Mouse (Mus musculus): ENCODE data around the gene Wnk2. TPM values are rescaled to one million over a fixed set of nuclear protein-coding genes. Genes with fewer than 3 reads are reported as not detected.

Gene Wnk2
- total RNA-seq, 1 experiment from 2014 or later, result not detected

DNA sequence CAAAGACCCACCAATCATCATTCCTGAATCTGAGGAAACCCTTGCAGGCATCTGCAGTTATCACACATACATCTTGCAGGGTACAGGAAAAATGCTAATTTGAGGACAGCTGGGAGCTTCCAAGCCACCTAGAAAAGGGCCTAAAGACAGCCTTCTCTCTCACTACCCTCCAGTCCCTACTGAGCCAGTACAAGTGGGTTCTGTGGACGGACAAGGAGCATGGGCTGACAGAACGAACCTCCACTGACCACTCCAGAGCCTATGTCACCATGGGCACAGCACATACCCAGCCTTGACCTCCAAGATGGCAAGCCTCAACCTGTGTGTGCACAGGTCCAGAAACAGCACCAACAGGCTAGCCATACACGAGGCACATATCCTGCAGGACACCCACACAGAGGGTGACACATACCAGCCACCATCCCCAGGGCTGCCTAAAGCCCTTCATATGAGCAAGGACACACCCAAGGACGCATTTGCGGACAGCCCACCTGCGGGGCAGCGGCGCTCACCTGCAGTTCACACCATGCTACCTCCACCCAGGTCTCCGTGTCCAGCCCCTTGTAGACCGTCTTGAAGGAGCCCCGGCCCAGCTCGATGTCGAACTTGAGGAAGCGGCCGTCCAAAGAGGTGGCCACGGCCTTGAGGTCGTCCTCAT is 1.6 kb downstream of the Wnk2 start:
- ATAC-seq (replicated peaks; ENCODE audit: low read depth, poor library complexity, severe bottlenecking), result no peak

DNA sequence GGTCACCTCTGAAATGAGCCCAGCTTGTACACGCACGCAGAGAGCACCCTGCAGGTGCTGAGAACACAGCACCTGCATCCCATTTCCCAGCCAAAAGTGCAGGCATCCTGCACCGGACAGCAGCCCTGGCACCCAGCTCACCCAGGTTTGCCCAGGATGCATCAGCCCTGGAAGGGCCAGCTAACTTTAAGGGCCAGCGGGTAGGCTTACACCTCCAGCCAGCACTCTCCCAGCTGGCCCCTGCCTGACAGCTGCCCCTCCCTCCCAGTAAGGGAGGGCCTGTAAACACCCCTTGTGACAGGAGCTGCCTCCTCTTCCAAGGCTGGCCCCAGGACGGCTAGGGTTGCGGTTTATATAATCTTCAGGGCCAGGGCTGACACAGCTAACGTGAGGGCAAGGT is 2.4 kb downstream of the Wnk2 start:
- ATAC-seq (replicated peaks; ENCODE audit: low read depth, poor library complexity, severe bottlenecking), result no peak

DNA sequence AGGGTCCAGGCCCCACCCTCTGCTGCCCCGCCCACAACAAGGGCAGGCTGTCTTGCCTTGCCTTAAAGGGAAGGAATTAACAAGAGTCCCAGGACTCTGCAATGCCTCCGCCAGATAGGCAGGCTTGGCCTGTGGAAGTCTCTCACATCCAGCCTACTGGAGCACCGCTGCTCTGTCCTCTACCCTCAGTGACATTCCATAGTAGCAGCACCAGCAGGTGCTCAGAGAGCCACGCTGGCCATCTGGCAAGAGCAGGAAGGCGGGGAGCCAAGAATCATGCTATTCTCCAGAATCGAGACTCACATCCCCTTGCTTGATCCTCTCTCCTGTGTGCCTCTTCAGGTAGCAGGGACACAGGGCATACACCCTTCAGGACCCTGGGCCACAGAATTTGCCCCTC is 3.4 kb downstream of the Wnk2 start:
- ATAC-seq (replicated peaks; ENCODE audit: low read depth, poor library complexity, severe bottlenecking), result no peak

GRCm38 (mm10) chr13:49143323-49143722 is 4.5 kb downstream of the Wnk2 start:
- no peak for ATAC-seq (replicated peaks; ENCODE audit: low read depth, poor library complexity, severe bottlenecking)

- no peak for ATAC-seq (replicated peaks; ENCODE audit: low read depth, poor library complexity, severe bottlenecking)
These were observed 5.4 kb downstream of the Wnk2 start for GRCm38 (mm10) chr13:49142396-49142795.

DNA sequence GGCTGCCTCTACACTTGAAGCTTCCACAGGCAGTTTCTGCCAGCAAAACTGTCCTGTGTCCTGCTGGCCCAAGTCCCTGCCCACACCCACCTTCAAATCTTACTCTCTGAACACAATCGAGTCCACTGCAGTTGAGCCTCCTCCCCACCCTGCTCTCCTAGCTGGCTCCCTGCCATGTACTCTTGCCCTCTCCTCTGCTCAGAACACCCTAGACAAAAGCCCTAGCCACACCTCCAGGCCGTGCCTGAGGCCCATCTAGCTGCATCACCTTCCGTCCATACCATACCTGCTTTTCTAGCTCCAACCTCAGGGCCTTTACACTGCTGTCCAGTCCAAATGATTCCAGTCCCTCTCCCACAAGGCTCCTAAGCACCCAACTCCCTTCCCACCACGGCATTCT is 7.2 kb downstream of the Wnk2 start:
- ATAC-seq (replicated peaks; ENCODE audit: low read depth, poor library complexity, severe bottlenecking), result no peak

- ATAC-seq (replicated peaks; ENCODE audit: low read depth, poor library complexity, severe bottlenecking), result no peak
These were observed 13.3 kb downstream of the Wnk2 start for GRCm38 (mm10) chr13:49134491-49134890.

GRCm38 (mm10) chr13:49133125-49133524 is 14.7 kb downstream of the Wnk2 start:
- ATAC-seq (replicated peaks; ENCODE audit: low read depth, poor library complexity, severe bottlenecking), result no peak

GRCm38 (mm10) chr13:49131946-49132687 is 15.7 kb downstream of the Wnk2 start:
- ATAC-seq (replicated peaks; ENCODE audit: low read depth, poor library complexity, severe bottlenecking), result no peak

GRCm38 (mm10) chr13:49131342-49131855 is 16.4 kb downstream of the Wnk2 start:
- no peak for ATAC-seq (replicated peaks; ENCODE audit: low read depth, poor library complexity, severe bottlenecking)

DNA sequence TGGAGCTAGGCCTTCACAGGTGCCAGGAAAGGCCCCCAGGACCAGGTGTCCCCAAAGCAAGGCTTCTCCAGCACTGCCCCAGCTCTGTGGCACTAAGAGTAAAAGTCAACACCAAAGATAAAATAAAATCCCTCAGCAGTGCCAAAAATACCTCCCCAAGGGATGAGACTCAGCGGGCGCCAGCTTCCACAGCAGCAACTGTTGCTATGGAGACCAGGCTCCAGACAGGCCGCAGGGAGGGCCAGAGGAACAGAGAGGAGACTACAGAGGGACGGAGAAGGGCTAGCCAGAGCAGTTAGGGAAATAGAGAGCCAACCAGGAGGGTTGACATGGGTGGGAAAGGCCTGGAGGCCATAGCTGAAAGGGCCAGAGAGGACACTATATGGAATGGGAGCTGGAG is 18.0 kb downstream of the Wnk2 start:
- ATAC-seq (replicated peaks; ENCODE audit: low read depth, poor library complexity, severe bottlenecking), result no peak

DNA sequence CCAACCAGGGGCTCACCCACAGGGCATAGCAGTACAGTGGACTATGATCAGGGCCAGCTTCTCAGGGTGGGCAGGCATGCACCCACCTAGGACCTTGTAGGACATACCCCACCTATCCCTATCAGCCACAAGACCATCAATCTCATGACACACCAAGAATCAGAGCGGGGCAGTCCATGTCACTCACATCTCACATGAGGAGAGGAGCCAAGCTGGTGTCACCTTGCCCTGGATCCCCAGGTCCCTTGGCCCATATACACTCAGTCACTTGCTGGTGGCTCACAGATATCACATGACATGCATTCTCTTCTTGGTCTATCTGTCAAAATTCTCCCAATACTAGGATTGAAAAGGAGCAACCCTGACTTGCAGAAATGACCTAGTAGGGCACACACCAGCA is 18.7 kb downstream of the Wnk2 start:
- ATAC-seq (replicated peaks; ENCODE audit: low read depth, poor library complexity, severe bottlenecking), result no peak

- ATAC-seq (replicated peaks; ENCODE audit: low read depth, poor library complexity, severe bottlenecking), result no peak
These were observed 19.8 kb downstream of the Wnk2 start for GRCm38 (mm10) chr13:49127844-49128631.

GRCm38 (mm10) chr13:49122106-49122505 is 25.7 kb downstream of the Wnk2 start:
- no peak for ATAC-seq (replicated peaks; ENCODE audit: low read depth, poor library complexity, severe bottlenecking)

- ATAC-seq (replicated peaks; ENCODE audit: low read depth, poor library complexity, severe bottlenecking), result no peak
These were observed 30.3 kb downstream of the Wnk2 start for GRCm38 (mm10) chr13:49117563-49117962.

DNA sequence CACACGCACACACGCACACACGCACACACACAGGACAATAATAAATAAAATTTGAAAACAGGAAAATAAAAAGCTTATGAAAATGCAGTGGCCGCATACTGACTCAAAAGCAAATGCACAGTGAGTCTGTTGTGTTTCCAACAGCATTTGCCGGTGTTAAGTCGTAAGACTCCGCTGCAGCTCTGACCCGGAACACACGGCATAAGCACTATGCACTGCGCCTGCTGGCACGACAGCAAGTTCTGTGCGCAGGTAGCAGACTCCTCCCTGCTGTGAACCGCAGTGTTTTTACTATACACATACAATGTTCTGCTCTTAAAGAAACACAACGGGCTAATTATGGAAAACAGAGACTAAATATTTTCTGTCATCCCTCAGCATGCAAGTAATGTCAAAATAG is 32.9 kb downstream of the Wnk2 start:
- ATAC-seq (replicated peaks; ENCODE audit: low read depth, poor library complexity, severe bottlenecking), result no peak

- no peak for ATAC-seq (replicated peaks; ENCODE audit: low read depth, poor library complexity, severe bottlenecking)
These were observed 33.7 kb downstream of the Wnk2 start for GRCm38 (mm10) chr13:49114116-49114515.

DNA sequence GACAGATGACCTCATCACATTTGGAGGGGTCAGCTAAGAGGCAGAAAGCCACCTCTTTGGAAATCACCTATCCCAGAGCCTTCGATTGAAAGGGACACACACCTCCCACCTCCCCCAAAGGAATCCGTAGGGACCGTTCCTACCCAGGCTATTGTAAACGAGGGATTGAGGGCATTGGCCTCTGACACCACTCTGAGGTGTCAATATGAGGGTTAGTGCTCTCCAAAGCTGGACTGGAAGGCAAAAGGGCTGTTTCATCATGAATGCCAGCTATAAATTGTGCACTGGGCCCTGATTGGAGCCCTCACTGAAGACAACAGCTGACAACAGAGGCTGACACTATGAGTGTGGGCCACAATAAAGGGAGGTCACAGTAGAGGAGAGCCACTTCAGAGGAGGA is 34.5 kb downstream of the Wnk2 start:
- ATAC-seq (replicated peaks; ENCODE audit: low read depth, poor library complexity, severe bottlenecking), result no peak

GRCm38 (mm10) chr13:49112652-49113051 is 35.2 kb downstream of the Wnk2 start:
- ATAC-seq (replicated peaks; ENCODE audit: low read depth, poor library complexity, severe bottlenecking), result no peak

DNA sequence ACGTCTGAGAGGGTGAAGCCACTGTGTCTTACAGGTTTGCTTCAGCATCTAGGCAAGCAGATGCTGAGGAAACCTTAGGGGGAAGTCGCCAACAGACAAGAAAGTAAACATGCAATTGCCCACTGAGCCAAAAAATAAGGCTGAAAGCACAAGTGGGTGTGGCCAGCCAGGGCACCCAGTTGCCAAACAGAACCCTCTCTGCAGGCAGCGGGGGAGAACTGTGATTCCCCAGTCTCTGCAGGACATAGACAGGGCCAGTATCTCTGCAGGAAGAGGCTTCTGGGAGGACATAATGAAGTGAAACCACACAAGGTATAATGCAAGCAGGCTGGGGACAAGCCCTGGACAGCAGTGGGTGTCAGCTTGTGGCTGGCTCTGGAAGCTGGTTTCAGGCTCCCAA is 38.1 kb downstream of the Wnk2 start:
- ATAC-seq (replicated peaks; ENCODE audit: low read depth, poor library complexity, severe bottlenecking), result peak; percentile 26

All from common myeloid progenitor, adult 5-6 weeks (primary cell).